Mouse (Mus musculus): ENCODE data around the gene Ifit1bl1. TPM values are rescaled to one million over a fixed set of nuclear protein-coding genes. Genes with fewer than 3 reads are reported as not detected.
"Not testable (repeated sequence)": the region's sequence is repeated elsewhere in the genome, so short reads cannot be mapped to it uniquely, and the experiment has no call there.

Gene Ifit1bl1
- polyA plus RNA-seq, 1 experiment from 2014 or later = 0.72 TPM

- H3K27ac ChIP-seq; H3K27me3 ChIP-seq; H3K9ac ChIP-seq; ATAC-seq (ENCODE audit: insufficient number of reproducible peaks, low FRiP score, low TSS enrichment, low read depth); H3K4me1 ChIP-seq; H3K4me2 ChIP-seq; H3K9me3 ChIP-seq; H3K4me3 ChIP-seq; H3K36me3 ChIP-seq: not testable (repeated sequence)
- 73% methylated on average over 5 of the region's 5 CpGs for whole genome bisulfite sequencing
These were observed 15.9 kb downstream of the Ifit1bl1 start for GRCm38 (mm10) chr19:34585740-34586458.

GRCm38 (mm10) chr19:34583126-34583766 is 18.5 kb downstream of the Ifit1bl1 start, which contains the start of gene Ifit3:
Gene Ifit3 (plus strand): TSS chr19:34583531.
- 33% methylated on average over 2 of the region's 2 CpGs for WGBS
- H3K36me3 ChIP-seq = not testable (repeated sequence)

GRCm38 (mm10) chr19:34582696-34583095 is 19.1 kb downstream of the Ifit1bl1 start:
- not testable (repeated sequence) for H3K9me3 ChIP-seq; H3K4me1 ChIP-seq; H3K4me3 ChIP-seq; ATAC-seq (ENCODE audit: insufficient number of reproducible peaks, low FRiP score, low TSS enrichment, low read depth); H3K36me3 ChIP-seq; H3K9ac ChIP-seq; H3K4me2 ChIP-seq; H3K27ac ChIP-seq; H3K27me3 ChIP-seq
- WGBS = 63% methylated on average over 2 of the region's 2 CpGs

More at GRCm38 (mm10) chr19:34583126-34583766, 18.5 kb downstream of the Ifit1bl1 start, which contains the start of gene Ifit3:
- not testable (repeated sequence) for H3K9ac ChIP-seq; H3K27me3 ChIP-seq; H3K9me3 ChIP-seq; ATAC-seq (ENCODE audit: insufficient number of reproducible peaks, low FRiP score, low TSS enrichment, low read depth); H3K4me2 ChIP-seq; H3K27ac ChIP-seq; H3K4me3 ChIP-seq; H3K4me1 ChIP-seq

GRCm38 (mm10) chr19:34577121-34577520 is 24.6 kb downstream of the Ifit1bl1 start:
- Histone ChIP-seq H3K9ac (no peak overlapping the region), H3K36me3 (0 out of 2 replicates have a peak, but pooled peaks cover 5% of the 10 kb centered on the region), H3K27ac (no peak overlapping the region), H3K4me2 (no peak overlapping the region), H3K27me3 (no peaks in the 10 kb centered on the region), H3K4me3 (no peak overlapping the region), H3K9me3 (no peaks in the 10 kb centered on the region), H3K4me1 (no peaks in the 10 kb centered on the region)
- no peak for ATAC-seq (ENCODE audit: insufficient number of reproducible peaks, low FRiP score, low TSS enrichment, low read depth)
- WGBS = 63% methylated on average over 1 of the region's 1 CpGs

DNA sequence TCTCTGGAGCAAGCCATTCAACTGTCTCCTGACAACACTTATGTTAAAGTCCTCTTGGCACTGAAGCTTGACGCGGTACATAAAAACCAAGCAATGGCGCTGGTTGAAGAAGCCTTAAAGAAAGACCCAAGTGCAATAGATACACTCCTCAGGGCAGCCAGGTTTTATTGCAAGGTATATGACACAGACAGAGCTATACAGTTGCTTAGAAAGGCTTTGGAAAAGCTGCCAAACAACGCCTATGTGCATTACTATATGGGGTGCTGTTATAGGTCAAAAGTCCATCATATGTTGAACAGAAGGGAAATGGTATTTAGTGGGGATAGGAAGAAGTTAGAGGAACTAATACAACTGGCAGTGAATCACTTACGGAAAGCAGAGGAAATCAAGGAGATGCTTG is 28.1 kb downstream of the Ifit1bl1 start:
- Histone ChIP-seq H3K36me3 (0 out of 2 replicates have a peak, but pooled peaks cover 5% of the 10 kb centered on the region), H3K4me2 (no peak overlapping the region), H3K27me3 (no peaks in the 10 kb centered on the region), H3K27ac (no peak overlapping the region), H3K4me1 (no peaks in the 10 kb centered on the region), H3K9ac (no peak overlapping the region), H3K9me3 (no peaks in the 10 kb centered on the region), H3K4me3 (no peak overlapping the region)
- 86% methylated on average over 5 of the region's 5 CpGs for WGBS
- no peak for ATAC-seq (ENCODE audit: insufficient number of reproducible peaks, low FRiP score, low TSS enrichment, low read depth)

DNA sequence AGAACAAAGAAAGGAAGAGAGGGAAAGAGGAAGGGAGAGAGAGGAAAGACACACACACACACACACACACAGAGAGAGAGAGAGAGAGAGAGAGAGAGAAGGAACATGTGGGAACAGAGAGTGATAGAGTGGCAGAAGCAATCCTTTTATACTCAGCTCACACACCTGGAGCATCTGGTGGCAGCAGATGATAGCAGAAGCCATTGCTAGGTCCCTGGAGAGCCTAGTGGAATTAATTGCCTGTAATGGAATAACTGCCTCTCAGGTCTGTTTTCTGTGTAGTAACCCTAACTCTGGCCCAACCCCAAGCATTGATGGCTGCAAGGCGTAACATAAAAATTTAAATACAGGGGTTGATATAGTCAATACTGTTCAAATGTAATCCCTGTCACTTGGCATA is 30.7 kb downstream of the Ifit1bl1 start:
- H3K9ac ChIP-seq = no peak overlapping the region
- no peak overlapping the region for H3K4me2 ChIP-seq
- no peaks in the 10 kb centered on the region for H3K27me3 ChIP-seq
- no peaks in the 10 kb centered on the region for H3K4me1 ChIP-seq
- no peak for ATAC-seq (ENCODE audit: insufficient number of reproducible peaks, low FRiP score, low TSS enrichment, low read depth)
- H3K27ac ChIP-seq = no peak overlapping the region
- no peak overlapping the region for H3K4me3 ChIP-seq
- 58% methylated on average over 1 of the region's 1 CpGs for WGBS
- H3K36me3 ChIP-seq = 0 out of 2 replicates have a peak, but pooled peaks cover 5% of the 10 kb centered on the region
- H3K9me3 ChIP-seq = no peaks in the 10 kb centered on the region

- H3K36me3 ChIP-seq = 0 out of 2 replicates have a peak, but pooled peaks cover 5% of the 10 kb centered on the region
- no peaks in the 10 kb centered on the region for H3K9me3 ChIP-seq
- no peak overlapping the region for H3K27ac ChIP-seq
- no peaks in the 10 kb centered on the region for H3K4me1 ChIP-seq
- no peak for ATAC-seq (ENCODE audit: insufficient number of reproducible peaks, low FRiP score, low TSS enrichment, low read depth)
- H3K4me3 ChIP-seq = no peak overlapping the region
- H3K27me3 ChIP-seq = no peaks in the 10 kb centered on the region
- no peak overlapping the region for H3K9ac ChIP-seq
- no peak overlapping the region for H3K4me2 ChIP-seq
- 53% methylated on average over 4 of the region's 4 CpGs for WGBS
These were observed 31.8 kb downstream of the Ifit1bl1 start for GRCm38 (mm10) chr19:34569896-34570476.

GRCm38 (mm10) chr19:34568988-34569895 is 32.5 kb downstream of the Ifit1bl1 start:
- Histone ChIP-seq H3K27me3 (no peaks in the 10 kb centered on the region), H3K27ac (no peak overlapping the region), H3K4me3 (no peak overlapping the region), H3K36me3 (0 out of 2 replicates have a peak, but pooled peaks cover 5% of the 10 kb centered on the region), H3K9me3 (no peaks in the 10 kb centered on the region), H3K4me1 (no peaks in the 10 kb centered on the region), H3K9ac (no peak overlapping the region), H3K4me2 (no peak overlapping the region)
- no peak for ATAC-seq (ENCODE audit: insufficient number of reproducible peaks, low FRiP score, low TSS enrichment, low read depth)
- WGBS = 40% methylated on average over 7 of the region's 7 CpGs

DNA sequence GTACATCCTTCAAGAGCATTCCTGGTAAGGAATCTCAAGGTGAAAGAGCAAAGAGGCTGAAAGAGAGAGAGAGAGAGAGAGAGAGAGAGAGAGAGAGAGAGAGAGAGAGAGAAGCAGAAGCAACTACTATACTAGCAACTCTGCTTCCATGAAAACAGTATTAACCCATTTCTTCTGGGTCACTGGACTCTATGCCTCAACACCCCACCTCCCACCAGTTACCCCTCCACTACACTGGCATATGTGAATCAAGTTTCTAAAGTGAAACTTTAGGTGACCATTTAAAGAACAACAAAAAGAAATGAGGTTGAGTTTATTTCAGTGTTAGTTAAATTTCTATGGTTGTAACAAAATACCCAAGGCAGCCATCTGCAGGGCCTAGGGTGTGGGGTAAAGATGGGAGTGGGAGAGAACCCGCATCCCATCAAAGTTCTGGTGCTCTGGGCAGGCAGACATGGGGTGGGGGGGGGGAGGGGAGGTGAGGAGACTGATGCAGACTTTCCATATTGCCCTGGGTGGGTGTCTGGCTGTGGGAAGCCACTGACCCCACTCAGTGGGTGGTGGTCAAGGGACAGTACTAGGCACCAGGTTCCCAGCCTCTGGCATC is 35.5 kb downstream of the Ifit1bl1 start:
- no peak overlapping the region for H3K4me2 ChIP-seq
- no peak overlapping the region for H3K27ac ChIP-seq
- H3K27me3 ChIP-seq = no peaks in the 10 kb centered on the region
- H3K9me3 ChIP-seq = no peaks in the 10 kb centered on the region
- H3K4me1 ChIP-seq = no peaks in the 10 kb centered on the region
- 94% methylated on average over 1 of the region's 1 CpGs for WGBS
- H3K9ac ChIP-seq = no peak overlapping the region
- no peak overlapping the region for H3K4me3 ChIP-seq
- H3K36me3 ChIP-seq = no peaks in the 10 kb centered on the region
- no peak for ATAC-seq (ENCODE audit: insufficient number of reproducible peaks, low FRiP score, low TSS enrichment, low read depth)

- H3K4me3 ChIP-seq = no peak overlapping the region
- ATAC-seq (ENCODE audit: insufficient number of reproducible peaks, low FRiP score, low TSS enrichment, low read depth) = no peak
- no peak overlapping the region for H3K27ac ChIP-seq
- H3K9me3 ChIP-seq = no peaks in the 10 kb centered on the region
- no peaks in the 10 kb centered on the region for H3K4me1 ChIP-seq
- H3K27me3 ChIP-seq = no peaks in the 10 kb centered on the region
- no peak overlapping the region for H3K4me2 ChIP-seq
- no peaks in the 10 kb centered on the region for H3K36me3 ChIP-seq
- H3K9ac ChIP-seq = no peak overlapping the region
These were observed 39.2 kb downstream of the Ifit1bl1 start for GRCm38 (mm10) chr19:34562556-34562955.

DNA sequence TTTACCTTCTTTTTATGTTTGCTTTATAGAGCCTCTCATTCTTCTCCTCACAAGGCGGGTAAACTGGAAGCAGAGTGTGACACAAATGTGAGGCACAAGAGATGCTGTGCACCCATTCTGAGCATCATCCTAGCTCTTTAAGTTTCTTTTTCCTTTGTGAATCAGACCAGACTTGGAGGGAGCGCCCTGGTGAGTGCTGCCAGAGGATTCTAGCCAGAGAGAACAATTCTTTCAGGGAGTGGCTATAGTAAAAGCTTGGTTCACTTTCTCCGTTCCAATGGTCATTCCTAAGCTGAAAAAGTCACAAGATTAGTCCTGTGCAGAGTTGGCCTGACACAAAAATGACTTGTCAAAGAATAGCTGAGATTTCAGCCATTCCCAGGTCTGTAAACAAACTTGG is 45.1 kb downstream of the Ifit1bl1 start:
- WGBS = 81% methylated on average over 3 of the region's 3 CpGs
- no peak for ATAC-seq (ENCODE audit: insufficient number of reproducible peaks, low FRiP score, low TSS enrichment, low read depth)
- Histone ChIP-seq H3K36me3 (no peaks in the 10 kb centered on the region), H3K27me3 (no peaks in the 10 kb centered on the region), H3K4me2 (no peak overlapping the region), H3K4me1 (peaks cover 13% of the 10 kb centered on the region; the same call in 1 of the 2 replicates), H3K9me3 (no peaks in the 10 kb centered on the region), H3K27ac (no peak overlapping the region), H3K4me3 (no peak overlapping the region), H3K9ac (no peak overlapping the region)
